Mouse (Mus musculus) CD8-positive naive resting alpha-beta T cell, adult 2 months (primary cell): ENCODE measurements around the gene Myh14.

Experiments used
- DNase-seq, 2 experiments: peaks; one replicate each; pipeline ENCODE4 v3.0.0; 2022; ENCODE audit warnings: low read depth in 2 of 2, low spot score in 2 of 2

Gene Myh14

DNA sequence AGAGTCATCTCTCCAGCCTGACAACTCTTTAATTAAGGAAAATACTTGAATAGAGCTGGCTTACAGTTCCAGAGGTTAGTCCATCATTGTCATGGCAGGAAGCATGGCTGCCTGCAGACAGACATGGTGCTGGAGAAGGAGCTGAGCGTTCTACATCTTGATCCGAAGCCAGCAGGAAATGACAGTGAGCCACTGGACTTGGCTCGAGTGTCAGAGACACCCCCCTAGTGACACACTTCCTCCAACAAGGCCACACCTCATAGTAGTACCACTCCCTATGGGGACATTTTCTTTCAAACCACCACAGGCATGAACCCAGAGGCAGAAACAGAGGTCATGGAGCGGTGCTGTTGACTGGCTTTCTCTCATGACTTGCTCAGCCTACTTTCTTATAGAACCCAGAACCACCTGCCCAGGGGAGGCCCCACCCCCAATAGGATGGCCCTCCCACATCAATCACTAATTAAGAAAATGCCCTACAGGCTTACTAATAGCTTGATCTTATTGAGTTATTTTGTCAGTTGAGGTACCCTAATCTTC is 86.3 kb downstream of the Myh14 start:
- no peak for DNase-seq

DNA sequence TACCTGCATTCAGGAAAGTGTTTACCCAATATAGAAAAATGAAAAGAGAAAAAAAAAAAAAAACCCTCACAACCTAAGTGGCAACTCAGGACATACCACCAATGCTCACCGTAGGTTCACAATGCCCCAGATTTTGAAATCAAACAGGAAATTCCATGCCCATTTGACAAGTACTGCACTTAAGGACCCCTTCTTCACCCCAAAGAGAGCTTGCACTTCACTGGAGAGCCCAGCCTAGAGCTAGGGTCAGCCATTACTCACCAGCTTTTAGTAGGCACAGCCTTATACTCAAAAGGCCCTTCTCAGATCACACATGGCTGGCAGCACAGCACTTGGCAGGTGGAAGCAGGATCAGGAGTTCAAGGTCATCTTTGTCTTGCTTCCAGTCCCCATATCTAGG is 87.5 kb downstream of the Myh14 start:
- DNase-seq: no peak

DNA sequence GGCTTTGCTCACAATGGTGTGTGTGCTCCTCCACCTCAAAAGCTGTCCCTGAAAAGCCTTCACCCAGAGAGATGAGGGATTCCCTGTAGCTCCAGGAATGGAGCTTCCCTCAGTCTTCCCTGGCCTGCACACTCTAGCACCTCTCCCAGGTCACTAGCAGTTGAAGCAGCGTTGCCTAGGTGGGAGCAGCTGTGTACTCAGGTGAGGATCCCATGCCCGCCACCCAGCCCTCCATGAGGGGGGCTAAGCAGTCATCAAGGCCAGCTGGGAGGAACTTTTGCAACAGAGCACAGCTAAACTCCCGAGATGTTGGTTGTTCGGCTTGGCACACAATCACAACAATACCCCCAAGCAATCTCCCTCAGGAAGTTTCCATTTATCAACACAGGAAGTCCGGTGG is 87.9 kb downstream of the Myh14 start:
- DNase-seq: no peak

DNA sequence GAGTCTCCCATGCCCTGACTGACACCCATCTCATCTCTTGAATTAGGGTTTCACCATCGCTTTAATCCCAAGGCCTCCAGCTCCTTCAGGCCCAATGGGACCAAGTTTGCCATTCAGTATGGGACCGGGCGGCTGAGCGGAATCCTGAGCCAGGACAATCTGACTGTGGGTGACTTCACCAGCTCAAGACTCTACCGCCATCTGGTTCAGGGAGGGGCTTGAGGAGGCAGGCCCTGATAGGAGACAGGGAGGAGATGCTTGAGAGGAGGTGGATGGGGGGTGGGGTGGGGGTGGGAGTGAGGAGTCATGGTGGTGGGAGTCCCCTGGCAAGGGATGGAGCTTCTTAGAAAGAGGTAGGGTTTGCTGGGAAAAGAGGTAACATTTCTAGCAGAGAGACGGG is 89.0 kb downstream of the Myh14 start:
- DNase-seq: no peak

GRCm38 (mm10) chr7:44576333-44576844 is 94.3 kb downstream of the Myh14 start:
- no peak for DNase-seq

DNA sequence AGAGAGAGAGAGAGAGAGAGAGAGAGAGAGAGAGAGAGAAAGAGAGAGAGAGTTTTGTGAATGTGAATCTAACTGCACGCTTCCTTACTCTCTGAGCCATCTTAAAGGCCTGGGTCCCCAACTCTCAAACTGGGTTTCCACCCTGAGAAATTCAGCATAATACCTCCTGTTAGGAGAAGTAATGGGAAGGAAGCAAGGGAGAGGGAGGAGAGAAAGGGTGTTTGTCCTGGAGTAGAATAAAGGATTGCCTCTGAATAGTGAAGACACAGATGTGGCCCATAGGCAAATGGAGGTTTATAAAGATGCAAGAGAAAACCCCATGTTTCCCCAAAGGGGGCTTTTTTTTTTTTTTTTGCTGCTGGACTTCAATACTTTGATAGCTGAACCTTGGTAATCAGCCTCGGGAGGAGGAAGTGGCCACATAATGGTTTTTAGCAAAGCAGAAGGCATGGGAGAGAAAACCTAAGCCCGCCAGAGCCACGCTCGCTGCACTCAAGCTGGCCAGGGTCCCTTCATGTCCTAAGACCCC is 97.6 kb downstream of the Myh14 start:
- DNase-seq: no peak

DNA sequence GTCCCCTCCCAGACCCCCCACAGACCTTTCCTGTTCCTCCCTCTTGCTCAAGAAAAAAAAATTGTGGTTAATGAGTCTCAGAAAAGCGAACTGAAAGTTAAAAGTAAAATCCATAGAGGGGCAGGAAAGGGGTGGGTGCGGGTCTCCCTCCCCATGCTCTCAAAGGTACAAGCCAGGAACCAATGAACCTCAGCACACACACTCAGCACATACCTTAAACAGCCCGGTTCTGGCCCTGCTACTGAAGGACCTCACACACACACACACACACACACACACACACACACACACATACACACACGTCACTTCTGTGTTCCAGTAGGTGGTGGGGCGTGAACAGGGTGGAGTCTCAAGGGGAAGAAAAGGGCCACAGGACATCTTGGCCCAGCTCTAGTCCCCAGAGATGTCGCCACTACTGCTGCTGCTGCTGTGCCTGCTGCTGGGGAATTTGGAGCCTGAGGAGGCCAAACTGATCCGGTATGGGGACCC is 98.4 kb downstream of the Myh14 start, which contains the start of gene Napsa:
TSS of gene Napsa (plus strand) at position 168 of the 489 bp plus-strand sequence.
- DNase-seq: no peak

GRCm38 (mm10) chr7:44571811-44572210 is 98.8 kb downstream of the Myh14 start:
- no peak for DNase-seq

DNA sequence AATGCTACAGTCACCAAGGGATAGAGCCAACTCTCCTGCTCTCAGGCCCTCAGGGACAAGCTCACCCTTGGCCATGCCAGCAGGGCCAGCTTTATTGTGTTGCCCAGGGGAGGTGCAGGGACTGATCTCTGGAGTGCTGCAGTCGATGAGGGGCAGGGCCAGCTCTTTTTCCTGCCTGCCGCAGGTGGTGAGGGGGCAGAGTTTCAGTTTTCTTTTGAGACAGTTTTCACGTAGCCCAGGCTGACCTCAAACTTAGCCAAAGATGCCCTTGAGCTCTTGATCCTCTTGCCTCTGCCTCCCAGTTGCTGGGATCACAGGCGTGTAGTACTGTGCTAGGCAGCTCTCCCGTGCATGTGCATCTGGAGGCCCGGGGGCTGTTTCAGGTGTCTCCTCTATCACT is 99.7 kb downstream of the Myh14 start:
- DNase-seq: no peak

GRCm38 (mm10) chr7:44568803-44569202 is 101.8 kb downstream of the Myh14 start:
- no peak for DNase-seq

DNA sequence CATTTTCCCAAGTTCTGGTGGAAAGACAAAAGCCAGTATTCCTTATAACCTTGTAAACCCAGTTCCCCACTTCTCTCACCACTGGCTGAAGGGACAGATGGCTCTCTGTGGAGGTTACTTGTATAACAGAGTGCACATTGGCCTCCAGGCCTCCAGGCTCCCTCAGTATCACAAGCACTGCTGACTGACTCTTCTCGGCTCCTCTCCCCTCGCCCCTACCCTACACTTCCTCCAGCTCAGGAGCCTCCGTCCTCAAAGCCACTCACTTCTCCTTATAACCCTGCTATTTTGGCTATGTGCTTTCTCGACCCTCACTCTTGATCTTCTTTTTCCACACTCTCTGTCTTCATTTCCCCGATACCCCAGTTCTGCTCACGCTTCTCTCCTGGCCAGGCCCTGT is 105.2 kb downstream of the Myh14 start:
- DNase-seq: no peak

GRCm38 (mm10) chr7:44564486-44564885 is 106.2 kb downstream of the Myh14 start:
- DNase-seq: no peak

GRCm38 (mm10) chr7:44563284-44563683 is 107.4 kb downstream of the Myh14 start:
- no peak for DNase-seq

DNA sequence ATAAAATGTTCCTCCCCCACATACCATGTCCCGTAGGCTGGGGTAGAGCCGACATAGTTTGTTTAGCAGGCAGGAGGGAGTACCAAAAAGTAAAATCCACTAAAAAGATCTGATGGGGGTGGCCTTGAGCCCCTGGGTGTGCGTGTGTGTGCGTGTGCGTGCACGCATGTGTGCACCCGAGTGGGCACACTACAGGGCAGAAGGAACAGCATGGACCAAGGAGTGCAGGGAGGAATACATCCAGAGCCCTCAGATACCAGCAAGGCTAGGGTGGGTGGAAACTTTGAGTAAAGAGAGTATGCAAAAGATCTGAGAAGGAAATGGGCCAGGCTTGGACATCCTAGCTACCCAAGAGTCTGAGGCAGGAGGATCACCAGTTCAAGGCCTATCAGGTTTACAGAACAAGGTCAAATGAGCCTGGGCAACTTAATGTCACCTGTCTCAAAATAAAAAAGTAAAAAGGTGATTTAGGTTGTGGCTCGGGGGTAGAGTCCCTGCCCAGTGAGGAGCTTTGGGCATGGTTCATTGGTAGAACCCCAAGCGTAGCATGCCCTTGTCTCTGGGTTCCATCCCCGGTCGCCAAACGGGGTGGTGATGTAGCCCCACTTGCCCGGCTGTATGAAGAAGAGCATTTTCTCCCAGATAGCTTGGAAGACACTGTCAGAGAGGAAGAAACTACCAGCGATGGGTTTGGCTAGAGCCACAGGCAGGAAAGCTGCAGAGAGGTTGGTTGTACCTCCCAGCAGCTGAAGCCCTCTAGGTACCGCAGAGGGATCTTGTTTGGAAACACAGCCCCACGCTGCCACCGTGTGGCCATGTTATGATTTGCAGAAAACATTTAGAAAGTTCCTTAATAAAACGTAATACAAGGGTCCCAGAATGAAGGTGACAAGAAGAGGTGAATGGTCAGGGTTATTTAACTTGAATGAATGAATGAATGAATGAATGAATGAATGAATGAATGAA is 109.9 kb downstream of the Myh14 start:
- DNase-seq: peak; percentile 66 to 85

DNA sequence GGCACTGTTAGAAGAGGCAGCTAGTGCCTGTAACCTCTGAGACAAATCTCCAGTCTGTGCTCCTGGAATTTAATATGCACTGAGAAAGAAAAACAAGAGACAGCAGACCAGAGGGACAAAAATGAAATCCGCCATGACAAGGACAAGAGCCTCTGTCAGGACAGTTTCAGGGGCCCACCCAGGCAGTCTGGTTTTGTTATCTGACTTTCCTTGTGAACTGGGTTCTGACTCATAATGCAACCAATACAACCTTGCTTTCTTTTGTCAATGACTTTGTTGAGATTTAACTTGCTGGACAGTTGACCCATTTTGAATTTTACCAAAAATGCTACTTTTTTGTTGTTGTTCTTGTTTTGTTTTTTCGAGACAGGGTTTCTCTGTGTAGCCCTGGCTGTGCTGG is 113.0 kb downstream of the Myh14 start:
- DNase-seq: no peak
